Mouse (Mus musculus) layer of hippocampus, postnatal 36 days (tissue): ENCODE results near the gene Edaradd. TPM values are rescaled to one million over a fixed set of nuclear protein-coding genes. Genes with fewer than 3 reads are reported as not detected.

ENCODE experiments used
- DNase-seq, 2 experiments: peaks; one replicate each; pipeline ENCODE4 v3.0.0; 2022
- total RNA-seq, 2 experiments: library from RNA; stranded (reverse); gene quantifications; 2 replicates each; pipeline ENCODE4 v1.2.3; 2021

Edaradd gene
- under 1 TPM; 0.28 to 0.35 TPM for total RNA-seq

DNA sequence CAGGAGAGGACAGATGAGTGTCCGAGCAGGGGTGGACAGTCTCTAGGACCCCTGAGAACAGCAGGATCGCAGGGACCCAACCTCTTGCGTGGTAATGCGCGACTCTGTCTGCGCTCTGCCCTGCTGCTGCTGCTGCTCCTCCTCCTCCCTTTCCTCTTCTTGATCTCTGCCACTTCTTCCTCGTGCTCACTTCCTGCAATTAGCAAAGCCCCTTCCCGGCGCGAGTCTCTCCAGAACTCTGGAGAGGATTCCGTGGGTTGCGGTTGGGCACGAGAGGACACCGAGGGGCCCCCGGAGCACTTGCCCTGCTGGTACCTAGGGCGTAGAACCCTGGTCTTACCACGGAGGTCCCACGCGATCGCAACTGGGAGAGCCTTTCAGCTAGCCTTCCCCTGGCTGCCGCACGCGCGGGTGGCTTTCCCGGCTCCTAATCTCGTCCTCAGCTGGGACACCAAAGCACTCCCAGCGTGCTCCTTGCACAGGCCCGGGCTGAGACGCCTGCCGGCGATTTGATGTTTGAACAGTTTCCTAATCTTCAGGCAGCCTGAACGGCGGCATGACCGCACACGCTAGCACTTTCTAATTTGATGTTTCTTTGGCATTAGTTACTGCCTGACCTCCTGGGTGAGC, at the start of gene Edaradd:
TSS of gene Edaradd (minus strand) at position 484 of the 630 bp plus-strand sequence.
- peak in 1 of 2 experiments; percentile 18 for DNase-seq

DNA sequence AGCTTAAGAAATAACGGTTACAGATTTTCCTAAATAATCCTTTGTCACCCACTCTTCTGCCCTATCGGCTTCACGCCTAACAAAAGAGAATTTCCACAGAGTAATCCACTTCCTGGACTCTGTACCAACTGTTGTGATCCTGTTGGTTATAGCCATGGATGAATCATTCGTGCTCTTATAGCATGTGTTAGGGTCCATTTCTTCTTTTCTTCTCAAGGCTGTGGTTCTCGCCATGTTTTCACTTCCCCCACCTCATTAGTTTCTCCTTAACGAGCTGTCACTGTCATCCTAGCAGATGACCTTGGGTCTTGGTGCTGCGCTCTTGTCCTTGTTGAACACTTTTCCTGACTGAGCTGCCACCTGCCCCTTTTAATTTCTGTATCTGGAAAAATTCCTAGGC, 49.5 kb upstream of the Edaradd start:
- DNase-seq: no peak

DNA sequence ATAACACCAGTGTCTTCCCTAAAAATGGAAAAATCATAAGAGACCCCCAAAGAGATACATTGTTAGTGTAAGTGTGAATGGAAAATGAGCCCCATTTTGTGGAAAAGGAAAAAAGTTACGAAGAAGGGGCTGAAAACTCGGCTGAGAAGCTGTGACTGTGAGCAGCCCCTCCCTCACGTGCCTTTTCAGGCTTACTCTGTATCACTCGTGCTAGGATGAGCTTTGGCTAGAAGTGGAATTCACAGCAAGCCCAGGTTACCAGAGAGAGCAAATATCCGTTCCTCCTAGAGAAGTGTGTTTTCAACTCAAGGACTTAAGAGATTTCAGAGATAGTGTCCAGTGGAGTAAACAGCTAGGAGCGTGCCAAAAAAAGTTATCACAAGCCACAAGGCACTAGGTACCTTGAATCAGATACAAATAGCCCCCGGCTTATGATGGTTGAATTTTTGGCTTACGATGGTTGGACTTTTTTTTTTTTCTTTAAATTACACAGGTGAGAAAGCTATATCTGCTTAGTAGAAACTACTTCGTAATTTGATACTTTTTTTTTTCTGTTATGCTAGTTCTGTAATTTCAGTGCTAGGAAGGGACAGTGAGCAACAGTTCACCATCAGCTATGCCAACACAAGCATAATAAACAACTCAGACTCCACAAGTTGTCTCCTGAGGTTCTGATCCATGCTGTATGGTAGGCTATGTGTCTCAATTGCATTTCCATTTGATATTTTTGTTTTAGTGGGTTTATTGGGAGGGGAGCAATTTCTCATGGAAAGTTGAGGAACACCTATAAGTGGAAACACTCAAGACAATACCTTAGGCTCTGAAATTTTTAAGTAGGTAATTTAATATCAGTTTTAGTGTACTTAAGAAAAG, 48.6 kb upstream of the Edaradd start:
- no peak for DNase-seq

- no peak for DNase-seq
Observed at GRCm38 (mm10) chr13:12567936-12568335, 47.7 kb upstream of the Edaradd start.

GRCm38 (mm10) chr13:12565621-12566390, 45.6 kb upstream of the Edaradd start, which contains the start of gene Ero1lb:
TSS of gene Ero1lb (plus strand) at chr13:12565874.
- DNase-seq: peak; percentile 99

DNA sequence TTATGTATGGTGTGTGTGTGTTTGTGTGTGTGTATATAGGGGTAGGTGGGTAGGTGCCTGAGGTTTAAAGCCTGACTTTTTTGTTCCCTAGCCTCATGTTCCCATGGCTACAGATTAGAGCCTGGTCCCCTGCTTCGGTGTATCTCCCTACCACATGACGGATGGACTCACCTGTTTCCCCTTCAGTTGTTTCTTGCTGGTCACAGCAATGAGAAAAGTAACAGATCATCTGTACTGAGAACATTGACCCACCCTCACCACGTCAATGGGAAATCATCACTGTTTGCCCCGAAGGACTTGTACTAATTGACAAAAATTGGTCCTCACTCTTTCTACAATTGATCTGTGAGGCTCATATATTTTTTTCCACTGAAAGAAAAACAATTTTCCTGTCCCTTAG, 42.0 kb upstream of the Edaradd start:
- no peak for DNase-seq

- DNase-seq: no peak
Observed at GRCm38 (mm10) chr13:12561729-12562128, 41.5 kb upstream of the Edaradd start.

DNA sequence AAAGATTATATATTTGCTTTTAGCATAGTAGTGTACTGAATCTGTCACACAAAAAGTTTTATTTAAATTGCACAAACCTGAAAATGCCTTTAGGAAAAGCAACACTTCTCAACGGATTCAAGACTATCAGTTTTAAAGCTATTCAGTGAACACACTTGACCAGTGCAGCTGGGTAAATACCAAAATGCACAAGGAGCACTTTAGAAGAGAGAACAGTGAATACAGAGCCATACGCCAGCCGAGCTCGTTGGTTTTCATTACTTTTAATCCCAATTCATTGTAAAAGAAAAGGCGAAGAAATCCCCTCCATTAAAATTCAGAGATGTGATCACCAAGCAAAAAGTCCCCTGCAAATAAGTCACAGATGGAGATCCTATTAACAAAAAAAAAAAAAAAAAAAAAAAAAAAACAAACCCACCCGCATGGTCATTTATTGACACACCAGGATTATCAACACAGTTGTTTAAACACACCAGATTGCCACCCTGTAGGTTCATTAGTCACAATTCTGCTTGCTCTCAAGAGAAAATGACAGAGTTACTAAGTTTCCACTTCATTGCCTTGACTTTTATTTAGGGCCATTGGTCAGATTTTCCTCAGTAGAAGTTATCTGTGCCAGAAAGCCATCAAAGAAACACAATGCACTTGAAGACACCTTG, 39.4 kb upstream of the Edaradd start:
- DNase-seq: no peak

- DNase-seq: no peak
Observed at GRCm38 (mm10) chr13:12559044-12559443, 38.8 kb upstream of the Edaradd start.

GRCm38 (mm10) chr13:12554211-12554610, 34.0 kb upstream of the Edaradd start:
- no peak for DNase-seq

DNA sequence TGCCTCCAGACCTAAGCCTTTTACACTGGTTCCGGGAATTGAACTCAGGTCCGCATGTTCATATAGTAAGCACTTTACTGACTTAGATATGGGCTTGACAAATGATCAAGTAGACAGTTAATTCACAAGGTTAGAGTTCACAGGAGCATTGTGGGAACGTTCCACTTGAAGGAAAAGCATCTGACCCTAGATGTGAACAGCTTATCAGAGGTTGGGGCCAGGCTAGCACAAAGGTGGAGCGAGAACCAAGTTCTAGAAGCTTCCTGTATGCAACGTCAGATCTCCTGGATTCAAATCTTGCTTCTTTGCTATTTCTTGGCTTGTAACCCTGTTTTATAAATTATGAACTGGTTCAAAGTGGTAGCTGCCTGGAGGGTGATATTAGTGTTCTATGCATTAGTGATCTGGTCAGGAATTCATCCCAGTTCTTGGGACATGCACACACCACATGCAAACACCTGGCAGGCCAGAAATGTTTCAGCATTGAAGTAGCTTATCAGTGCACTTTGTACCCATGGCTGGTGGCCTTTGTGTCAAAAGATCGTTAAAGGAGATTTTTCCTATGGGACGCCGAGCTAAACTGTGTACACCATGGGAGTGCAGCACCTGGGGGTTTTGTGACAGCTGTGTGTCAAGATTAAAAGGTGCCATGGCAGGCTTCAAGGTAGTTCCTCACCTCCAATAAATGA, 23.8 kb upstream of the Edaradd start:
- no peak for DNase-seq

GRCm38 (mm10) chr13:12543246-12543645, 23.0 kb upstream of the Edaradd start:
- DNase-seq: no peak

GRCm38 (mm10) chr13:12542006-12542981, 22.1 kb upstream of the Edaradd start:
- DNase-seq: no peak

DNA sequence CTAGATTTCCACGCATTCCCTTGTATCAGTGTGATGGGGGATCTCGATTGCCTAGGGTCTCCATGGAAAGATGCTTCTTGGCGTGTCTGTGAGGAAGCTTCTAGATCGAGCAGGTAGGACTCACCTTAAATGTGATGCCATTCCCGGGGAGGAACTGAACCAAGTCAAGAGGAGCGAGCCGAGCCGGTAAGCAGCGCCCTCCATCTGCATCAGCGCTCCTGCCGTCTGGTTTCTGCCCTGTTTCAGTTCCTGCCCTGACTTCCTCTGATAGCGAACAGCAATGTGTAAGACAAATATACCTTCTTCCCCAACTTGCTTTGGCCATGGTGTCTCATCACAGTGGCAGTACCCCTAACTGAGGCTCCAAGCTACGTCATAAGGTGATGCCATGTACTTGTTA, 19.9 kb upstream of the Edaradd start:
- no peak for DNase-seq

DNA sequence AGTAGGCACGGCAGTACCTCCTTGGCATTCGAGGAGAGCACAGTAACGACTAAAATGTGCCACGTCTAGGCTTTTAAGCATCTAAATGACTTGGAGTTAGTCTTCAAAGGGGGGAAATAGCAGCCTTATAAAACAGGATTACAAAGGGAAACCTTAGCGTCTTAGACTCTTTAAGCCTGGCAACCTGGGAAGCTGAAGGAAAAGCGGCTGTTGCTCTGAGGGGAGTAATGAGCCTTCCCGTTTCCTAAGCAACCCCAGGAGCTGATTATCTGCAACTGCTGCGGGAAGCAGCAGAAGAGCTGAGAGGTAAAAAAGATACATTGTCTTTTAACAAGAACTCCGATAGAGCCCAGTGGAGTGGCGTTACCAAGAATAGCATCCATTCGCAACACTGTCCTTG, 19.5 kb upstream of the Edaradd start:
- no peak for DNase-seq

GRCm38 (mm10) chr13:12537971-12538370, 17.7 kb upstream of the Edaradd start:
- no peak for DNase-seq

- no peak for DNase-seq
Observed at GRCm38 (mm10) chr13:12534628-12535027, 14.4 kb upstream of the Edaradd start.

DNA sequence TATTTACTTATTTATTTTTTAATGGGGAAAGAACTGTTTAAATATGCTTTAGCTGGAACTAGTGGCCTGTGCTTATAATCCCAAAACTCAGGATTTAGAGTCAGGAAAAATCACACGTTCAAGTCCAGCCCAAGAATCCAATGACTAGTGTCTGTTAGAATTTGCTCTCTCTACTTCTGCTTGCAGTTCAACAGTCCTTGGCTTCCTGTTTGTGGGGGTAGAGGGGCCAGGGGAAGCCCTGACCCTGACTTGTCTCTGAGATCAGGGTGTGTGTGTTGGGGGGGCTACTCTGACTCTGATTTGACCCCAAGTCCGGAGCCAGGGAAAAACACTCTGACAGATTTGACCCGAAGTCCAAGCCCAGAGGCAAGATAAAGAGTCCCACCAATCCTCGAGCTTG, 5.4 kb upstream of the Edaradd start:
- DNase-seq: no peak

- DNase-seq: no peak
Observed at GRCm38 (mm10) chr13:12522346-12522745, 2.1 kb upstream of the Edaradd start.

GRCm38 (mm10) chr13:12519371-12519770, 867 bp downstream of the Edaradd start:
- DNase-seq: no peak
